Mouse (Mus musculus) left cerebral cortex, postnatal 4 days (tissue): ENCODE measurements around the gene Ttc6. TPM values are rescaled to one million over a fixed set of nuclear protein-coding genes. Genes with fewer than 3 reads are reported as not detected.

Source experiments
- DNase-seq: peaks from one replicate; pipeline ENCODE4 v3.0.0-alpha.2; 2022
- intact Hi-C: fragments of 180-260 bp; cut with DNase I; formaldehyde crosslinking; loops from one replicate; pipeline ENCODE4 v1.15.1; 2025
- total RNA-seq, 2 experiments: library from RNA; stranded (reverse); gene quantifications; 2 replicates each; pipeline ENCODE4 v1.2.3; 2021

Ttc6 gene
- total RNA-seq = 1 to 10 TPM; 1.1 to 1.4 TPM

DNA sequence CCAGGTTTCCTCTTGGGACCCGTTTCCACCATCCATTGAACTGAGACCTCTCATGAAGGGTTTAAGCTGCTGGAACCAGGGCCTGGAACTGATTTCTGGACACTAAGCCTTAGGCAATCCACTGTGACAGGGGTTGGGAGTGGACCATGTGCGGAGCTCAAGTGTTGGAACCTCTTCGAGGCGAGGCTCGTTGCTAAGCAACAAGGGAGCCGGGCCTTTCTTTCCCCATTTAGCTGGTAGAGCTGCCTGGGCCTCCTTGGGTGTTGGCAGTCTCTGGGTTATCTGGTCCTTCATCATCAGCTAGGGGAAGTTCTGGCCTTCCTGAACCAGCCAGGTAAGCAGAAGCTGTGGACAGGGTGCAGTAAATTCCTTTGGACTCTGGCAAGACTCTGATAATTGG is at the start of gene Ttc6:
Gene Ttc6 (plus strand): TSS at position 205 of the 400 bp plus-strand sequence.
- intact Hi-C loops = no loop called here
- DNase-seq = no peak

DNA sequence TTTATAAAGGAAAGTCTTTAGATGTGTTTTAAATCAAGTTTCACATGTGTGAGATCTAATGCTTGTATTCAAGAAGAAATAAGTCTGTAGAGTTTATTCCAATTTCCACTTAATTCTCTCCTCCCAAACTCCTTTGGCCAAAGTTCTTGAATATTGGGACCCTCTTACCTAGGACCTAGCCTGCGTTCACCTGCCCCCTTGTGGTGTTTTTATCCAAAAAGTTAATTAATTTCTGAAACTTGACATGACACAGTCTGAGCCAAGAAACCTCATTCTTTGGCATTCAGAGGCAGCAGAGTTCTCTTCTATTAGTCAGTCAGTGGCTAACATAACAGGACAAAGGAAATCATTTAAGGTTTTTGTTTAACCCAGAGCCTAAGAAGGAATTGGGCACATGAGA is 49.4 kb upstream of the Ttc6 start:
- DNase-seq = no peak
- intact Hi-C loops = no loop called here

DNA sequence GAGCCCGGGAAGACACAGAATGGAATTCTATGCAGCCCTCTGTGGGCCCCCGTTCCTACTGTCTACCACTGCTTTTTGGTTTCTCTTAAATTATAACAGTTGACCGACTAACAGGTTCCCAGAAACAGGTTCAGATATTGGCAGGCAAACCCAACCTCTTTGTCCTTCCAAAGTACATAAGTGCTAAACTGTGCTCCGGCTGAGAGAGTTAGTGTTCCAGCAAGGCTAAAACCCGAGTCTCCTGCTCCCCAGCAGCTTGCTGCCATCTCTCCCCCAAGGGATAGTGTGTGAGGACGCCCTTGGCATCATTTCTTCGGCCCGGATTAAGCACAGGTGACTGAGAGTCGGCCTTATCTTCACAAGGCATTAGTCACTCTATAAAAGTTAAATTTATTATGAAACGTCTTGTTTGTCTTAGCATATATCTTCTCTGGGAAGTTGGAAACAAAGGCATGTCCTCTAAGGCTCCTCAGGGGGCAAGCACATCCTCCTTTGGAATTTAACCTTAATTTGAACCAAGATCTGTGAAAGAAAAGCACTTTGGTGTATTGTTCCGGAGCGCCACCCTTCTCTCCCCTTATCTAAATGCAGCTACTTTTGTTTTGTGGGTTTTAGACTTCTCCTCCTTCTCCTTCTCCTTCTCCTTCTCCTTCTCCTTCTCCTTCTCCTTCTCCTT is 48.1 kb upstream of the Ttc6 start:
- intact Hi-C loops = no loop called here
- no peak for DNase-seq

DNA sequence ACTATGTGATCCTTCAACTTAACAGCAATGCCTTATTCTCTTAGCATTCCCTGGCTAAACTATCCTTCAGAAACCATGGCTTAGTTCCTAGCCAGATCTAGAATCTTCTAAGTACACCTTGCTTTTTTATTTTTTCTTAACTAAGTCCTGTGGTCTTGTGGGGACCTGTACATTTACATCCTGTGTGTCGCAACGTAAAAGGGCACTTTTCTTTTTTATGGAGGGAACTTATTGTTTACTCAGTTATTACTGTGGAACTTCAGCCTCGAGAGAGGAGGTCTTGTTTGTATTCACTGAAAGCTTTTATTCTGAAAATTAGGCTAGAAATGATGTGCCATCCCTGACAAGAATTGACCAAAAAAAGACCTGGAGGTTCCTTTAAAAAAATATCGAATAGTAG is 35.6 kb upstream of the Ttc6 start:
- intact Hi-C loops = no loop called here
- no peak for DNase-seq

DNA sequence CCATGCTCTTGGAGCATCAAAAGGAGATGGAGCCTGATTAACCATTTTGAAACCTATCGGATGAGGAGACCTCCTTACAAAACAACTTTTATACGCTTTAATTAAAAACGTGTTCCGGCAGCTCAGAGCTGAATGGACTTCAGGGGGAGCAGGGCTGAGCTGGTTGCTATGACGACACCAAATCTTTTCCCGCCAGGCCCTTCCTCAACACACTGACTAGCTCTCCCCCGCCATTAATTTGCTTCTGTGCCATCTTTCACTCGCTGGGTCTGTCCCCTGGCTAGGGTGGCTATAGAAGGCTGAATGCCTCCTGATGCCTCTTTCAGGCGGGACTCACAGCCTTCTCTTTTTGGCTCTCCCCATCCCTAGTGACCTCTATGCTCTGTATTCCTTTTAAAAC is 33.4 kb upstream of the Ttc6 start:
- intact Hi-C loops = no loop called here
- DNase-seq = no peak

DNA sequence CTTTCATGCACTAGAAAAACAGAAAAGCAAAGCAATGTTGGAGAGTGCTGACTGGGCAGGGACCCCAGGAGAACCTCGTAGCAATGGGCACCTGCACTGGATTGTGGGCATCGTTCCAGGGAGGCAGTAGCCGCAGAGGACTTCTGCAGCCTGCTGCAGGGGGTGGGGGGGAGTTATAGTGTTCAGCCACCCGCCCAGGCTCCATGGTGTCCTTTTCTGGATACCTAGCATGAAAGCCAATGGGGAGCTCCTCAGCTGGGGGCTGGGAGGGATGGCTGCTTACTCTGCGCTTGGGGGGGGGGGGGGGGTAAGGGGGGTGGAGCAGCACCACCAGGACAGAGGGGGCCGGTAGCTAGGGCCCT is 29.4 kb upstream of the Ttc6 start:
- intact Hi-C loops = no loop called here
- no peak for DNase-seq

DNA sequence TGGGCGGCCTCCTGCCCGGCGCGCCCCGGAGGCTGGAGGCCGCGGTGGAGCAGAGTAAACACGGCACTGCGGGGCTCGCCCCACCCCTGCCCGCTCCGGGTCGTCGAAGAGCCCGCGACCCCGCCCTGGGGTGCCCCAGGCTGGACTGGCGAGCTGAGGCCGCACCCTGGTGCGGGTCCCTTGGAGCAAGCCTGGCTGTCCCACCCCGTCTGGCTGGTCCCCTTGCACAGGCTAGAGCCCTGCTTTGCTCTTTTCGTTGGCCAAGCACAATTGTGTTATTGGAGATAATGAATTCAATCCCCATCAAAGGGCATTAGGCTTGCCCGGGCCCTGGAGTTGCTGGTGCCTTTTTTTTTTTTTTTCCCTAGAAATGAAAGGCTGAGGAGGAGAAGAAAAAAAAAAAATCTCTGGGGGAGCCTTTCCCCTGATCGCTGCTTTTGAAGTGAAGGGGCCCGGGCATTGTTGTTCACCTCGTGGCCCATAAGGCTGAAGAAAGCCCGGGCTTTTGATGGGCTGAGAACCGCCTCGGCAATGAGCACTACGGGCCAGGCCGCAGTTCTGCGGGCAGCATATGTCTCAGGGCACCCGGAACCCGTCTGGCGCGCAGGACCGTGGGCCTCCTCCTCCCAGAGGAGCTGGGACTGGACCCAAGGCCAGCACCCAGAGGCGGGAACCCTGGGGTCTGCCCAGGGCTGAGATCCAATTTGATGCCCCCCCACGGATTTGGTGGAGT is 28.9 kb upstream of the Ttc6 start:
- no peak for DNase-seq
- intact Hi-C loops = loop anchor here (5.0 kb wide), 3 partner anchors 253 to 1013 kb away; no protein-coding TSS in a partner anchor

DNA sequence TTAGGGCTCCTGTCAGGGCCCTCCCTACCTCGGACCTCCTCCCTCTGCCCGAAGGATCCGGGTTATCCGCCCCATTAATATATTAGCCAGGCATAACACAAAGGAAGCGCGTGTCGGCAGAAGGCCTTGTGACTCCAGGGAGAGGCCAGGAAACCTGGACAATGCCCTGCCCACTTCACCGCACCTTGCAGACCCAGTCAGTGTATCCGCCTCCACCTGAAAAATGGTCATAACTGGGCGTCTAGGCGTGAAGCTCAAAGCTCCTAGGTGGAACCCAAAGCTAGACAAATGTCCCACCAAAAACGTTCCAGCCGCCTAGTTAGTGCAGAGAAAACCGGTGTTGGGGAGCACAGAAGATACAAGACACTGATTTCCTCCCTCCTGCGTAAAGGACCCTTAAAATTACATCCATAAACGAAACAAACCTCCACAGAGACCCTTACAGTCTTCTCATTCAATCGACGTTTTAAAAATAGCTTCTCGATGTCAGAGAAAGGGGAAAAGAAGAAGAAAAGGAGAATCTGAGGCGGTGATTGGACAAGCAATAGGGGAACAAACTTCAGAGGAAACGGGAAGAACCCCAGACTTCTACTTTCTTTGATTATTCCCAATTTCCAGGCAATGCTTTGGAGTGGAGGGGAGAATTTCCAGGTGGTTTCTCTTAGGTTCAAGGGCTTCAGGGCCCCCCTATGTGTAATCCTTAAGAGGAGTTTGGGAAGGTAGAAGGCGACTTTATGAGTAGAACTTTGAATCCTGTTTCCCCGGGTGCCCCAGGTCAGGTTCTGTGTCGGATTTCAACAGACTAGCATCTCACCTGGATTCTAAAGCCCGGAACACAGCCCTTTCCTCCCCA is 27.6 kb upstream of the Ttc6 start:
- no peak for DNase-seq
- intact Hi-C loops = loop anchor here (5.0 kb wide), 3 partner anchors 254 to 1014 kb away; no protein-coding TSS in a partner anchor

DNA sequence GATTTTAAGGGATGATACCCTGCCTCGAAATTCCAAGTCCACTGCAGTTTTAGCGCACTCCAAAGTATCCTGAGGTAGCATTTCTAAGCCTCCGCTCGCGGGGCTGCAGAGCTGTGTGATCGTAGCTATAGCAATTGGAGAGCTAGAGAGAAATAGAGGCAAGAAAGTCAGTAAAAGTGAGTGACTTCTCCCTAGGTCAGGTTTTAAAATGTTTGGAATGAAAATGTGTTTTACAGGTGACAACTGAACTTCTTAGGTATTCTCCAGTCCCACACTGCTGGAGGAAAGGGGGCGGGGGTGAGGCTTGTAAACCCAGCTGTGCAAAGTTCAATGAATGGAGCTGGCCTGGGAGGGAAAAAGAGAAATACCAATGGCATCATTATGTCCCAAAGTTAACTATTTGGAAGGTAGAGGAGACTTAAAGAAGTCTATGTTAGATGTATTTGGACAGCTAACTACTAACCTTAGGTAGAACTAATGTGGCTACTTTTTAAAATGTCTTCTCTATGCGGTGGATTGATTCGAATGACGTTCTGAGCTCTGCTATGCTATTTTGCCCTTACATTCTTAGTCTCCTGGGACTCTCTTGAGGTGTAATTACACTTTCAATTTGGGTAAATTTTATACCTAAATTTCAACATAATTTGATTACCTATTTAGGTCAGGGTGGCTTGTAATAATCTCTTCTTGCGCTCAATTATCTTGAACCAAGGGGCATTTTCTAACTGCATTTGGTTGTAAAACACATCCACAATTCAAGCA is 26.8 kb upstream of the Ttc6 start:
- DNase-seq = no peak
- intact Hi-C loops = loop anchor here (5.0 kb wide), 3 partner anchors 255 to 1015 kb away; no protein-coding TSS in a partner anchor

DNA sequence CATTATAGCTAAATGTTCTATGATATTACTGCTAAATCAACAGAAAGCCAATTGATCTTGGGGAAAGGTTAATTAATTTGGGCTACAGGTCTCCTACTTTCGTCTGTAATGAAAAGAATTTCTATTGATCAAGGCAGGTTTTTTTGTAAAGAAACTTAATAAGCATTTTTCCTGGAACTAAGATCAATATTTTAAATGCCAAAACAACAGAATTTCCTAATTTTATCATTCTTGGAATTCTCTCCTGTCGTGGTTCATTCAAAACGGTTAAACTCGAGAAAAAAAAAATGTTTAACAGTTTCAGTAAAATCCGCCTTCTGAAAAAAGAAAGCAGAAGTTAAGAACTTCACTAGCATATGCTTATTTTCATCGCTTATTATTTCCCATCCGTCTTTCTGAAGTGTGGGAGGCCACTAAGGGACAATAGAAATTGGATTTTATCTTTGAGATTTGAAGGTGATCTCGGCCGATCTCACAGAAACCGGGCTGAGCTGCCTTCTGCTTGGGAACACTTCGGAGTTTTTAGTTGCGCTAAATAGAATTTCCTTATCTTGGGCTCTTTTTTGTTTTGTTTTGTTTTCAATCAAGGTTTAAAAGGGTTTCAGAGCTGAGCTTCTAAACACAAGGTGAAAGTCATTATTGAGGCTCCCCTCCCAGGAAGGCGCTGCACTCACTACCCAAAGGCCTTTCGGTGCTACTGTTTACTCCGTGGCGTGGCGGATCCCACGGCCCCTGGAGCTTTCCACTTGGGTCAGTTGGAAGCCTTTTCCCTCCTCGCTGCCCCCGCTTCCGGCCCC is 25.9 kb upstream of the Ttc6 start:
- DNase-seq = no peak
- intact Hi-C loops = loop anchor here (5.0 kb wide), 3 partner anchors 256 to 1016 kb away; no protein-coding TSS in a partner anchor

DNA sequence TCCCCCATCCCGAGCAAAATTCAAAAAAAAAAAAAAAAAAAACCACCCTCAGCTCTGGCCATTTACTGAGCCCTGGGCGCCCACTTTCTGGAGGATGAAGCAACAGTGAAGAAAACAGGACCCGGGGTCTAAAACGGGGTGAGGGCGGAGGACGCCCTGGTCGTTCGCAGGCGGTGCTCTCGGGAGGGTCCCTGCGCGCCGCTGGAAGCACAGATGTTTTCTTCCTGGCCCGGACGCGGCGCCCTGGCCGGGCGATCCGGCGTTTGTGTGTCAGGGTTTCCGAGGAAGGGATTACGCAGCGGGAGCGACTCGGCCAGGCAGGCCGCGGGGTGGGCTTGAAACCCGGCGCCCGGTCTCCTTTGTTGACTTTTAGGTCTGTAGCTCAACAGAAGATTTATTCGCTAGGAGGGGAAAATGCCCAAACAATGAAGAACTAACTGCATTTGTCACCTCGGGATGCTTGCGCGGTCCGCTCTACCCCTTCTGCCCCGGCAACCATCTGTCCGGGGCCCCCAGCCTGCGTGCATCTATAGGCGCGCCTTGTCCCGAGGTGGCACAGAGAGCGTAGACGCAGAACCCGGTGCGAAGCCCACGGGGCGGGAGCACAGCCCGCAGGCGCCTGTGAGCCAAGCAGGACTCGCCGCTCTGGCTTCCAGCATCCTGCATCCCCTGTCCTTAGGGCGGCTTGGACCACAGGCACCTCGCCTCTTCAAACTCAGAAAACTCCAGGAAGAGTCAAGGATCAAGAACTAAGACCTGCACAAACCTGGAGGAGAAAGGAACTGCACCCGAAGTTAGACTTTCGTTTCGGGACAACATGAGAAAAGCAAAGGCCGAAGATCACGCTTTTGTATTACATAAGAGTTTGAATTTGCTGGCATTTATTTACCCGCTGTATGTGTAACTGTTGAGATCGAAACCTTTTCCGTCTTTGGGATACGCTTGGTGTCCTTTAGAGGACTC is 25.0 kb upstream of the Ttc6 start:
- intact Hi-C loops = loop anchor here (5.0 kb wide), 3 partner anchors 257 to 1017 kb away; no protein-coding TSS in a partner anchor
- DNase-seq = no peak

DNA sequence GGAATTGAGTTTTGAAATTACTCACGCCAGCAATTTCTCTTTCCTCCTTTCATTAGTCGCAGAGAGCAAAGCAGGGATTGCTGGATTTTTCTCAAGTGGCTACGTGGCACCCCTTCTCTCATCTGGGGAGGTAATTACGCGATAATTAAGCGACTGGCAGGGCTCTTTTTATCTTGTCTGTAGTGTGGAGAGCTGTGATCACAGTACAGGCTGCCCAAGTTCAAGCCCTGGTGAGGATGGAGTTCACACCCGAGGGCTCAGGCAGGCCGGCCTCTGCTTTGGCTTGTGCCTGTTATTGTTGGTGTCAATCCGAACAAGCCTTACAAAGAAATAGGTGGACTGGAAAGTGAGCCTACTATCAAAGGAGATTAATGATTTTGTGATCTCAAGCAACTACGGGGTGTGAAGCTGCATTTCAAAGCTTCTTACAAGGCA is 24.3 kb upstream of the Ttc6 start:
- no peak for DNase-seq
- intact Hi-C loops = loop anchor here (5.0 kb wide), 3 partner anchors 257 to 1017 kb away; no protein-coding TSS in a partner anchor

DNA sequence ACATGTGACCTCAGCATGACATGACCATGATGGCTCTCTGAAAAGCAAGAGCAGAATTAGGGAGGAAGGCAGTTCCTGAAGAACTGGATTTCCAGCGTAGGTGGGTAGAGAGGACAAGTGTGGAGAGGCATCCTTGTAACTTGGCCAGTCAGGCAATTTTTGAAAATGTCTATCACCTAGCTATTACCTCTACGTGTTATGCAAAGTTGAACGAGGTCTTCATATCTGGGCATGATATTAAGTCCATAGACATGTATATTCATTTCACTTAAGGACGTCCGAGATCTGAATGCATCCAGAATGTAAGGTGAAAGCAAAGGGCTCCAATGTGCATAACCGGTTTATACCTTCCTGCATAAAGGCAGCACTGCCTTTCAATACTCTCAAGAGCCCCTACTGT is 22.8 kb upstream of the Ttc6 start:
- intact Hi-C loops = no loop called here
- DNase-seq = no peak

DNA sequence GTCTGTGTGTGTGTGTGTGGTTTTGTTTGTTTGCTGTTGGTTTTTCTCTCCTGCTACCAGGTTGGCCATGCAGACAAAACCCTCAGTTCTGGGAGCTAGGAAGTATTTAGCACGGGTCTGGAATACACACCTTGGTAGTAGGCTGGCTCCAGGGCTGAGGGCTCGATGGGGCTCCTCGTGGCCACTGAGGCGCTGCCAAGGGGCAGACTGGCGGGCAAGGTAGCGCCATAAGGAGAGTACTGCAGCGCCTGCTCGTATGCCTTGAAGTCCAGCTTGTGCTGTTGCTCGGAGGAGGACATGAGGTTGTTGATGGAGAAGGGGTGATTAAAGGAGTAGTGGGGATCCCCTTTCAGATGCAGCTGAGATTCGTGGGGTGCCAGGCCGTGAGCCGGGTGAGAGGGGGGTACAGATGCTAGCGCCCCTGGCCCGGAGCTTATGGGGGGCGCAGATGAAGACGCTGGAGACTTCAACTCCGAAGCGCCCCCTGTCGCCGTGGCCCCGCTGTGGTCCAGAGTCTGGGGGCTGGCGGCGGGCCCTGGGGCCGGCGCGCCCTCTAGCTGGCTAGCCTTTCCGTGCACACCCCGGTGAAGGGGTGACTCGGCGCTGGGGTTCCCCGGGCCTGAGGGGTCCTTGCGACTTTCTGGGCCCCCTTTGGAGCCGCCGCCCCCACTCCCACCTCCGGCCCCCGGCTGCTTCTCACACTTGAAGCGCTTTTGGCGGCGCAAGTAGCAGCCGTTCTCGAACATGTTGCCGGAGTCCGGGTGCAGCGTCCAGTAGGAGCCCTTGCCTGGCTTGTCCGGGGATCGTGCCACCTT is 21.8 kb upstream of the Ttc6 start:
- no peak for DNase-seq
- intact Hi-C loops = no loop called here

DNA sequence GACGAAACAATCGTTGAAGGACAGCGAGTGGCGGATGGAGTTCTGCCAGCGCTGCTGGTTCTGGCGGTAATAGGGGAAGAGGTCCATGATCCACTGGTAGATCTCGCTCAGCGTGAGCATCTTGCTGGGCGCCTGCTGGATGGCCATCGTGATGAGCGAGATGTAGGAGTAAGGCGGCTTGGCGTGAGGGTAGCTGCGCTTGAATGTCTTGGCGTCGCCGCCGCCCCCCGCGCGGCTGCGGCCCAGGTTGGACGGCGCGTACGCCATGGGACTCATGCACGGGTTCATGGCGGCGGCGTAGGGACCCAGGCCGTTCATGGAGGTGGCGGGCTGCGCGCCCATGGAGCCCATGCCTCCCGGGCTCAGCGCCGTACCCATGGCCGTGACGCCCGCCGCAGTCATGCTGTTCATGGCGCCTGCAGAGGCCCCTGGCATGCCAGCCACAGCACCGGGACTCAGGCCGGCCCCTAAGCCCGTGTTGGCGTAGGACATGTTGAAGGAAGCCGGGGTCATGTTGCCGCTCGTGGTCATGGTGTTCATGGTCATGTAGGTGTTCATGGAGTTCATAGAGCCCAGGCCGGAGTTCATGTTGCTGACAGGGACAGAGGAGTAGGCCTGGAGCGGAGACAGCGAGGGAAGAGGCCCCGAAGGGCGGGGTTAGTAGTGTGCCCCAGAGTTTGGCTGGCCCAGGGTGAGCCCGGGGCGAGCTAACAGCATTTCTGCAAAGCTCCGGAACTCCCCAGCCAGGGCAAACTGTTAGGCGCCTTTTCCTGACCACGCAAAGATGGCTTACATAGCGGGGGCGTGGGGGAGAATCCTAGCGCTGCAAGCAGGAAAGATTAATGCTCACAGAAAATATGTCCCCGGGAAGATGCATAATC is 20.9 kb upstream of the Ttc6 start:
- DNase-seq = no peak
- intact Hi-C loops = no loop called here

DNA sequence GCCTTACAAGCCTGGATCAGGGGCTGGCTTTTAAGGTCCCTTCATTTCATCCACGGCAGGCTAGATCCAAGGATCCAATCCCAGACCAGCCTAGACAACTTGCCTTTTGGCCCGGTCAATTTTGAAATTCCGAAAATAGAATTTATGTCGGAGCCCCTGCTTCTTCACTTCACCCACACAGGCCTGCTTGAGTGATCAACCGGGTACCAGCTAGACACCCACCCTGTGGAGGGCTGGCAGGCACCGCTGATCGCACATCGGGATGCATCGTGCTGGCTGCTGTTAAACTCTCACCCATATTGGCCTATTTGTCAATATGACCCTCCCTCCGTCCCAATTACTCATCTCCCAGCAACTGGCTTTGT is 20.3 kb upstream of the Ttc6 start:
- intact Hi-C loops = no loop called here
- no peak for DNase-seq
